Mouse (Mus musculus): Measurements from ENCODE around the gene 1700024G13Rik.

Gene 1700024G13Rik

DNA sequence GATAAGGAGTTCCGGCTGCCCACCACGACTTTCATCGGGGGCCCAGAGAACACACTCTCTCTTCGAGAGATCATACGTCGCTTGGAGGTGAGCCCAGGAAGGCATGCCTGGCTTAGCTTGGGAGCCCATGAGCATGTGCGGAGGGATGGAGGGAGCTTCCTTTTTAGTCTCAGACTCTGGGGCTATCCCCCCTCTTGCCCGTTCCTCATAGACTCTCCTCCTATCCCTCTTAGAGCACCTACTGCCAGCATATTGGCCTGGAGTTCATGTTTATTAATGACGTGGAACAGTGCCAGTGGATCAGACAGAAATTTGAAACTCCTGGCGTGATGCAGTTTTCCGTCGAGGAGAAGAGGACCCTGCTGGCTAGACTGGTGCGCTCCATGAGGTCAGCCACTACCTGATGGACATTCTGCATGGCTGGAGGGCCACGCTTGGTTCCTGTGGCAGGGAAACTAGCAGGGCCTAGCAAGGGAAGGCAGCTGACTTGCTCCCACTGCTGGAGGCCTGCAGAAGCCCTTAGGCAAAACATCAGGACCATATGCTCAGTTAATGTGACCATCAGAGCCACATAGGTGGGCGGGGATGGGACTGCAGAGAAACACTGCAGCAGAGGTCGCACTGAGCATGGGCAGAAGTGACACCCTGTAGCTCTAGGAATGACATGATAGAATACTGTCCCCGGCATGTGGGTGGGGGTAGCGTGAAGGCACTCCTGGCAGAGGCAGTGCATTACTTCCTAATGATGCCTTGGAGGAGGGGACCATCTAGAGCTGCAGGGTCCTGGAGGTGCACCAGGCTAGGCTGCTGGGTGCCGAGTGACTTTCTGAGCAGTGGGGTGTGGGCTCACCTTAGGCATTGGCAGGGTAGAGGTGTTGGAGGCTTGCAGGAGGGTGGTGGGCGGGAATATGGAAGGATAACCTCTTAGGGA lies 55.4 kb downstream of the 1700024G13Rik start:
- no peak for DNase-seq

DNA sequence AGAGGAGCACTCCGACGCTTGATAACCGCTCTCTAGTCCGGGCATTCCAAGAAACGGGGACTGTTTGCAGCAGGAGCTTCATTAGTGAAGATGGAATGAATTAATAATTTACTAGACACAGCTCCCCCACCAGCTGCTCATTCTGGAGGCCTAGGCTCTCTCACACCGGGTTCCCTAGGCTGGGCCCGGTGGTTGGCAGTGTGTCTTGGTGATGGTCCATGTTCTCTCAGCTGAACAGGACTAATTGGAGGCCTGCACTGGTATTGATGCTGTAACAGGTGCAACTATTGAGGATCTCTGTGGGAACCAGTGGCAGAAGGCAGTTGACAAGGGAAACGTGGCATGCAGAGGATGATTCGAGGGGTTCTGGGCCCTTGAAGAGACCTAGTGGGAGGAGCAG lies 60.8 kb downstream of the 1700024G13Rik start:
- DNase-seq, result no peak
